Mouse (Mus musculus) kidney, adult 2 months (tissue): ENCODE measurements around the gene Pet117.

ENCODE experiments used
- CTCF ChIP-seq: fragments of 200-500 bp; conservative IDR thresholded peaks from 2 replicates; pipeline ENCODE4 v1.5.1; 2011; ENCODE audit warnings: low read depth, mild to moderate bottlenecking, control low read depth, low read length, moderate library complexity, mixed read lengths; ENCODE audit not compliant: insufficient read depth, insufficient read length
- POLR2A ChIP-seq: fragments of 200-500 bp; IDR thresholded peaks from one replicate; pipeline ENCODE4 v1.6.1; 2011; ENCODE audit warnings: low read depth, low read length, control low read depth

- TF ChIP-seq CTCF: no peak
- no peak for TF ChIP-seq POLR2A
Observed at GRCm38 (mm10) chr2:144388416-144388815, 19.6 kb downstream of the Pet117 start.
